Mouse (Mus musculus): ENCODE results near the gene Mettl22. TPM values are rescaled to one million over a fixed set of nuclear protein-coding genes. Genes with fewer than 3 reads are reported as not detected.

The Mettl22 gene
- total and polyA plus RNA-seq, 3 experiments: 11.7 to 19.0 TPM; not detected in 1

GRCm38 (mm10) chr16:8524163-8524847 lies 53.7 kb downstream of the Mettl22 start:
- H3K36me3 ChIP-seq (ENCODE audit: control insufficient read depth in 1 of 2, insufficient read depth in 2 of 2, low read length in 2 of 2): peaks cover 0 to 7% of the 10 kb centered on the region in 2 experiments; a peak in 2 of 4 replicates
- no peaks in the 10 kb centered on the region for H3K9me3 ChIP-seq (replicated peaks; ENCODE audit: insufficient read depth, low read length)
- TF ChIP-seq MAX (IDR thresholded peaks at IDR 0.05; ENCODE audit: low read length) (no peak), MEF2A (IDR thresholded peaks at IDR 0.05; ENCODE audit: extremely low read depth, insufficient replicate concordance, low read depth, low read length, poor library complexity, severe bottlenecking) (no peak), TCF12 (IDR thresholded peaks at IDR 0.05; ENCODE audit: low read depth, low read length) (no peak), CHD2 (IDR thresholded peaks at IDR 0.05; ENCODE audit: low read length) (no peak)
- no peaks in the 10 kb centered on the region for H3K27me3 ChIP-seq (ENCODE audit: control insufficient read depth in 1 of 2, insufficient read depth in 2 of 2, low read length in 2 of 2)
- DNase-seq (ENCODE audit: low read depth, low spot score): no peak
- no peaks in the 10 kb centered on the region for H3K79me2 ChIP-seq (ENCODE audit: control insufficient read depth, insufficient read depth, low read length, poor library complexity)
- H3K27ac ChIP-seq (ENCODE audit: control insufficient read depth, low read depth, low read length): no peak overlapping the region
- H3K4me1 ChIP-seq (ENCODE audit: control insufficient read depth in 1 of 2, insufficient read depth in 2 of 2, low read length in 2 of 2): peaks cover 2 to 19% of the 10 kb centered on the region in 2 experiments; a peak in 3 of 4 replicates
- H3K4me3 ChIP-seq (ENCODE audit: control insufficient read depth in 1 of 2, insufficient read depth in 1 of 2, low read depth in 2 of 2, low read length in 2 of 2): no peak overlapping the region
- no peak overlapping the region for H3K9ac ChIP-seq (ENCODE audit: control insufficient read depth, low read depth, low read length, poor library complexity, severe bottlenecking)

- H3K79me2 ChIP-seq (ENCODE audit: control insufficient read depth, insufficient read depth, low read length, poor library complexity): no peaks in the 10 kb centered on the region
- peaks cover 0 to 12% of the 10 kb centered on the region in 2 experiments; a peak in 2 of 4 replicates for H3K36me3 ChIP-seq (ENCODE audit: control insufficient read depth in 1 of 2, insufficient read depth in 2 of 2, low read length in 2 of 2)
- H3K27ac ChIP-seq (ENCODE audit: control insufficient read depth, low read depth, low read length): no peak overlapping the region
- H3K4me1 ChIP-seq (ENCODE audit: control insufficient read depth in 1 of 2, insufficient read depth in 2 of 2, low read length in 2 of 2): peaks cover 5 to 26% of the 10 kb centered on the region in 2 experiments
- H3K27me3 ChIP-seq (ENCODE audit: control insufficient read depth in 1 of 2, insufficient read depth in 2 of 2, low read length in 2 of 2): no peaks in the 10 kb centered on the region
- TF ChIP-seq NELFE (IDR thresholded peaks at IDR 0.05; ENCODE audit: low read depth, low read length) (no peak), E2F4 (IDR thresholded peaks at IDR 0.05; ENCODE audit: borderline replicate concordance, low read depth, low read length) (no peak), MEF2A (IDR thresholded peaks at IDR 0.05; ENCODE audit: extremely low read depth, insufficient replicate concordance, low read depth, low read length, poor library complexity, severe bottlenecking) (no peak), MXI1 (IDR thresholded peaks at IDR 0.05; ENCODE audit: low read depth, low read length) (no peak), USF1 (IDR thresholded peaks at IDR 0.05; ENCODE audit: low read depth, low read length) (no peak), ZC3H11A (IDR thresholded peaks at IDR 0.05; ENCODE audit: low read depth, low read length) (no peak), EP300 (IDR thresholded peaks at IDR 0.05; ENCODE audit: low read depth in 1 of 2, low read length in 2 of 2) (no peak), MYC (IDR thresholded peaks at IDR 0.05; ENCODE audit: low read depth, low read length) (no peak), ZMIZ1 (IDR thresholded peaks at IDR 0.05; ENCODE audit: low read depth, low read length) (no peak)
- DNase-seq (ENCODE audit: low read depth, low spot score): no peak
- no peak overlapping the region for H3K9ac ChIP-seq (ENCODE audit: control insufficient read depth, low read depth, low read length, poor library complexity, severe bottlenecking)
- H3K9me3 ChIP-seq (replicated peaks; ENCODE audit: insufficient read depth, low read length): no peaks in the 10 kb centered on the region
- H3K4me3 ChIP-seq (ENCODE audit: control insufficient read depth in 1 of 2, insufficient read depth in 1 of 2, low read depth in 2 of 2, low read length in 2 of 2): no peak overlapping the region
Measured at GRCm38 (mm10) chr16:8525293-8525692, 54.7 kb downstream of the Mettl22 start.

GRCm38 (mm10) chr16:8525877-8526276 lies 55.3 kb downstream of the Mettl22 start:
- Histone ChIP-seq H3K36me3 (ENCODE audit: control insufficient read depth in 1 of 2, insufficient read depth in 2 of 2, low read length in 2 of 2) (peaks cover 0 to 17% of the 10 kb centered on the region in 2 experiments; a peak in 2 of 4 replicates), H3K79me2 (ENCODE audit: control insufficient read depth, insufficient read depth, low read length, poor library complexity) (no peaks in the 10 kb centered on the region), H3K4me3 (ENCODE audit: control insufficient read depth in 1 of 2, insufficient read depth in 1 of 2, low read depth in 2 of 2, low read length in 2 of 2) (no peak overlapping the region), H3K27me3 (ENCODE audit: control insufficient read depth in 1 of 2, insufficient read depth in 2 of 2, low read length in 2 of 2) (no peaks in the 10 kb centered on the region), H3K9ac (ENCODE audit: control insufficient read depth, low read depth, low read length, poor library complexity, severe bottlenecking) (no peak overlapping the region), H3K4me1 (ENCODE audit: control insufficient read depth in 1 of 2, insufficient read depth in 2 of 2, low read length in 2 of 2) (peaks cover 8 to 32% of the 10 kb centered on the region in 2 experiments), H3K9me3 (replicated peaks; ENCODE audit: insufficient read depth, low read length) (no peaks in the 10 kb centered on the region), H3K27ac (ENCODE audit: control insufficient read depth, low read depth, low read length) (no peak overlapping the region)
- no peak for TF ChIP-seq MYC (IDR thresholded peaks at IDR 0.05; ENCODE audit: low read depth, low read length)
- peak; percentile 6; the same call in 1 of the 2 replicates for TF ChIP-seq GATA1 (IDR thresholded peaks at IDR 0.05; ENCODE audit: low read depth, low read length)
- TF ChIP-seq TBP (IDR thresholded peaks at IDR 0.05; ENCODE audit: low read depth, low read length): 0 out of 2 replicates have a peak, but pooled peaks have one; percentile 36
- DNase-seq (ENCODE audit: low read depth, low spot score): peak; percentile 35

Measured in MEL (cell line).